Mouse (Mus musculus) kidney, adult 11 months (tissue): Measurements from ENCODE around the gene Mxd1.

Experiments
- DNase-seq: peaks from one replicate; pipeline ENCODE4 v3.0.0; 2022

Gene Mxd1

GRCm38 (mm10) chr6:86645551-86645950 lies 23.4 kb downstream of the Mxd1 start:
- no peak for DNase-seq

- no peak for DNase-seq
Measured at GRCm38 (mm10) chr6:86644775-86645400, 24.1 kb downstream of the Mxd1 start.

GRCm38 (mm10) chr6:86641716-86642115 lies 27.2 kb downstream of the Mxd1 start:
- DNase-seq, result no peak

- no peak for DNase-seq
Measured at GRCm38 (mm10) chr6:86640776-86641175, 28.2 kb downstream of the Mxd1 start.

- no peak for DNase-seq
Measured at GRCm38 (mm10) chr6:86640161-86640560, 28.8 kb downstream of the Mxd1 start.

- no peak for DNase-seq
Measured at GRCm38 (mm10) chr6:86639180-86640160, 29.5 kb downstream of the Mxd1 start.

GRCm38 (mm10) chr6:86638434-86638833 lies 30.5 kb downstream of the Mxd1 start:
- DNase-seq, result no peak

DNA sequence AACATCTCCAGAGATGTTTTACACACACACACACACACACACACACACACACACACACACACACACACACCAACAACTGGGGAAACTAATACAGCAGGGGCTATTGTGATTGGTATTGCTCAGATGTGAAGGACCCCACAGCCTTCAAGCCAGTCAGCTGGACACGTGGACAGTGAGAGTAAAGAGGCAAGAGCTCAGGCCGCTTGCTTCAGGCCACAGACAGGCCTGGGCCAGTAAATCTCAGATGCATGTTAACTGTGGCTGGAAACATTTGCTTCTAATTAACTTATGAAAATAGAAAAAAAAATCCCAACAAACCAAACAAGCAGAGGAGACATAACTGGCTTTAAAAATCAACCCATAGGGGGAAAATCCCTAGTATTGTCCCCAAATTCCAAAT lies 31.1 kb downstream of the Mxd1 start:
- DNase-seq, result no peak

- no peak for DNase-seq
Measured at GRCm38 (mm10) chr6:86637171-86637835, 31.7 kb downstream of the Mxd1 start.

- peak; percentile 44 for DNase-seq
Measured at GRCm38 (mm10) chr6:86636495-86636894, 32.5 kb downstream of the Mxd1 start.

GRCm38 (mm10) chr6:86630141-86630540 lies 38.8 kb downstream of the Mxd1 start:
- DNase-seq, result no peak

GRCm38 (mm10) chr6:86627946-86628345 lies 41.0 kb downstream of the Mxd1 start, which contains the start of gene Asprv1:
TSS of gene Asprv1 (plus strand) at chr6:86628164.
- DNase-seq, result no peak

DNA sequence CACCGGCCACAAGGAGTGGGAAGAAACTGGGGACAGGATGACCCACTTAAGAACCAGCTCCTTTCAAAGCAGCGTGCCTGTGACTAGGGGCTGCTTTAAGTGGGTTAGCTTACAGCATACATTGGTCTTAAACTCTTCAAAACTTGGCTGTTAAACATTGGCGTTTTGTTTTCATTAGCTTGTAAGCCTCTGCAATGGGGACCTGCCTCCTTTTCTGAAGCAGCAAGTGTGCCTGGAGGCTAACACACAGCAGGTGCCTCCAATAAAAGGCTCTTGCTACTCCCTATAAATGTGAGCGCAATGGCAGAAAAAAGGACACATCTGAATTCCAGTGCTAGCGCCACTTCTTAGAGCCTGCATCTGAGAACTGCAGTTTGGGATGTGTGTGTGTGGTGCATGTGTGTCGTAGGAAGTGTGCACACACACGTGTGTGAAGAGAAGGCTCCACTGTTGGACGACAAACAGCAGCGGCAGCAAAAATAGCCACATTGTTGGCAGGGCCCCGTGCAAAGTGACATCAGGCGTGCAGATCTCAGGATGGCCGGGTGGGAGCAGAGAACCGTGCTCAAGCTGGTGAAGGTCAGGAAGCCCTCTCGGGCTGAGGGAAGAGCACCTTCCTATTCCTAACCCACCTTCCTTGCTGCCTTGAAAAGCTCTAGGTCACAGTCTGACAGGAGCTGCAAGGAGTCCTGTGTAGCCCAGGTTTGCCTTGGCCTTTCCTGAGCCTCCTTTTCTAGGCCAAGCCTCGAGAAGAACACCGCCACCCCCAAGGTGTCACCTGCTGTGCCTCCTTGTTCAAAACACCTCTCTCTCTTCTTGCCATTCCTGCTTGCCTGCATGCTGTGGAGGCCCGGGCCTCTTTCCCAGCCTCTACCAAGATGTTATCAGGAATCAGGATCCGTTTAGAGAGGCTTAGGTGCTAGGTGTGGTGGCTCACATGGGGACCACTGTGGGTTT lies 44.6 kb downstream of the Mxd1 start:
- DNase-seq, result no peak

DNA sequence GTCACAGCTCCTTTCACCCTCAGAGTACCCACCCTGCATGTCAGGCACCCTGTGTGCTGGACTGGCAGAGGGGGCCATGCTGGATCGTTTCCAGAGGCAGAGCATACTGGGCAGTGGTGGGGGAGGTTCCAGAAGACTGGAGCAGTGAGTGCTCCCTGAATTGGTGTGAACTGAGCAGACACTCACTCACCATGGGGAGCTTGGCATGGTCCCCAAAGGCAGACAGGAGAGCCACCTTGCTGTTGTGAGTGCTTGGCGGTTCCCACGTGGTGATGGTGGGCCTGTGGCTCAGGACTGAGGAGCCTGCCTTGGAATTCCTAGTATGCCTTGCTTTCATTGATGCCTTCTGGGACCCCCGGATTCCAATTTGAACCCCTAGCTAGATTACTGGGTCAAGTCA lies 45.8 kb downstream of the Mxd1 start:
- no peak for DNase-seq

- DNase-seq, result no peak
Measured at GRCm38 (mm10) chr6:86615301-86615700, 53.7 kb downstream of the Mxd1 start.

DNA sequence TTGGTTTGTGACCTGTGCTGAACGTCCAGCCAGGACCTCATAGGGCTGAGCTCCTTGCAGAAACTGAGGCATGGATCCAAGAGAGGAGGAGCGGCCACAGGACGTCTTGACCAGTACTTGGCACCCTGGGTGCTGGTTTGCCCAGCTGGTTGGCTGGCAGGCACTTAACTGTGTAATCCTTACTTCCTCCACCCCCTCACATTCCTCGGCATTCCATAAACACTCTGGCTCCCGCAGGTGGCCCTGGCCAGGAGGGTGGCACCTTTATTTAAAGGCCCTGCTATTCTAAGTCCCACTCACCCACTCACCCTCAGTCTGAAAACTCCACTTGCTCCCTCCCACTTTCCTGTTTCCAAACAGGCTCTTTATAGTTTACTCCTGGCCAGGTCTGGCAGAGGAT lies 58.2 kb downstream of the Mxd1 start:
- DNase-seq, result peak; percentile 89

DNA sequence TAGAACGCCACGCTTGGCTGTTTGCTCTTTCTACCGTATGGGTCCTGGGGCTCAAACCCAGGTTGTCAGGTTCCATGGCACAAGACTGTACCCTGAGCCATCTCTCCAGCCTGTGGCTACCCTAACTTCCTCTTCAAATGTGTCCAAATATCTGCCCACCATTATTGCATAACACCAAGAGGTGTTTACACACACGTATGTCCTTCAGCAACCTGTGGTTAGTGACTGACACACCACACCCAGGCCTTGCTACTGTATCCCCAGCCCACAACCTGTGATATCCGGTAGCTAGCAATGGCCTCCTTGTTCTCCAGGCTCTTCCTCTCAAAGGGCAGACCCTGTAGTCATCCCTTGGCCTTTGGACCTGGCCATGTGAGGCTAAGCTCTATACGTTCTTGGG lies 59.7 kb downstream of the Mxd1 start:
- no peak for DNase-seq

GRCm38 (mm10) chr6:86607471-86607870 lies 61.5 kb downstream of the Mxd1 start:
- DNase-seq, result no peak

GRCm38 (mm10) chr6:86606289-86606688 lies 62.7 kb downstream of the Mxd1 start:
- no peak for DNase-seq

GRCm38 (mm10) chr6:86605260-86605659 lies 63.7 kb downstream of the Mxd1 start:
- DNase-seq, result no peak

DNA sequence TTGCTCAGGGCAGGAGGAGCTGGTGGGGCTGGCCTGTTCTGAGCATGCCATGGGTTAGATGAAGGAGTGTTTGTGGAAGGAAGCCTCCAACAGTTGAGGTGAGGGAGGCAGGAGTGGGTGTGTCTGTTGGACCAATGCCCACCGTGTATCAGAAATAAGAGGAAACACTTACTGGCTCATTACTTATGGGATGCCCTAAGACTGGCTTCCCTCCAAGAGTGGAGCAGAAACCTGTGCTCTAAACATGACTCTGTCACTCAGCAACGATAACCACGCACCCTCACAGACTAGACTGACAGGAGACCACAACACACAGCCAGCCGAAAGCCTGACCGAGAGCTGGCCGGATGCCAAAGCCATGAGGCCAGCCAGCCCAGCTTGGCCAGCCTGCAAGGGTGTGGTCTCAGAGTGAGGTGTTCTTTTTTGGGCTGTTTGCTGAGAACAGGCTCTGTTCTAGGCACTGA lies 69.0 kb downstream of the Mxd1 start:
- peak; percentile 54 for DNase-seq

DNA sequence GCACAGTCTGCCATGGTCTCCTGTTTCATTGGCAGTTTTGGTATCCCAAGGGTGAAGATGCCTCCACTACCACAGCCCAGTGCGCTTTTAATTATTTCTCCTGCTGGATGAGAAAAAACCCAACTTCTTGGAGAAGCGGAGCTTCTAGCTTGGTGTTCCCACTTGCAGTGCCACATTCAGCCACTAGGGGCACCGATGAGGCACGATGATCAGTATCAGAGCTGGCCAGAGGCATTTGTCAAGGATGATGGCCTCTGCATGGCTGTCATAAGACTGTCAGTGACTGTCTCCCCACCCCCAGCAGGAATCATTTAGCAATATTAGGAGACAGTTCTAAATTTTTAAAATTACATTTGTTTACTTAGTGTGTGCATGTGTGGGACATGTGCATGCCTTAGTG lies 69.8 kb downstream of the Mxd1 start:
- peak; percentile 67 for DNase-seq
